Mouse (Mus musculus) limb, embryonic 12.5 days (tissue): ENCODE results near the gene Osbpl2. TPM values are rescaled to one million over a fixed set of nuclear protein-coding genes. Genes with fewer than 3 reads are reported as not detected.

Source experiments
- ATAC-seq: fragments of 200-750 bp; cut with Nextera tagmentation; 2 replicates; pipeline ENCODE4 v1.8.0; 2017; ENCODE audit warnings: low read depth, moderate TSS enrichment; ENCODE audit not compliant: insufficient number of reproducible peaks, insufficient read depth, low FRiP score, low TSS enrichment
- H3K27ac ChIP-seq: fragments of 300-500 bp; sonication (generic); 2 replicates; pipeline ENCODE4 v1.5.1; 2016; ENCODE audit warnings: mild to moderate bottlenecking, moderate library complexity
- H3K27me3 ChIP-seq: fragments of 300-500 bp; sonication (generic); 2 replicates; pipeline ENCODE4 v1.6.1; 2016; ENCODE audit warnings: mild to moderate bottlenecking, moderate library complexity
- H3K36me3 ChIP-seq: fragments of 300-500 bp; sonication (generic); 2 replicates; pipeline ENCODE4 v1.6.1; 2016; ENCODE audit warnings: mild to moderate bottlenecking, moderate library complexity
- H3K4me1 ChIP-seq: fragments of 300-500 bp; sonication (generic); replicated peaks from 2 replicates; pipeline ENCODE4 v1.6.1; 2016
- H3K4me2 ChIP-seq: fragments of 300-500 bp; sonication (generic); 2 replicates; pipeline ENCODE4 v1.6.1; 2016; ENCODE audit warnings: mild to moderate bottlenecking, moderate library complexity
- H3K4me3 ChIP-seq: fragments of 300-500 bp; sonication (generic); replicated peaks from 2 replicates; pipeline ENCODE4 v1.5.1; 2016; ENCODE audit warnings: mild to moderate bottlenecking
- H3K9ac ChIP-seq: fragments of 300-500 bp; sonication (generic); replicated peaks from 2 replicates; pipeline ENCODE4 v1.6.1; 2016; ENCODE audit warnings: mild to moderate bottlenecking, moderate library complexity
- H3K9me3 ChIP-seq: fragments of 300-500 bp; sonication (generic); 2 replicates; pipeline ENCODE4 v1.6.1; 2016; ENCODE audit warnings: mild to moderate bottlenecking, moderate library complexity
- WGBS: fragments of 180-500 bp; shearing (Covaris S2); methylation state at CpG from one replicate; pipeline ENCODE4 v1.1.7; 2016; 5-methylcytosine and 5-hydroxymethylcytosine counted together
- polyA plus RNA-seq: library from polyadenylated mRNA; unstranded; fragments of >200 nt; fragmentation: Nextera tagmentation; extraction: Ambion mirVana; gene quantifications from 2 replicates; pipeline ENCODE4 v1.2.1, GENCODE M21; 2016

Gene Osbpl2
- polyA plus RNA-seq, 1 experiment from 2014 or later = 33.0 TPM

DNA sequence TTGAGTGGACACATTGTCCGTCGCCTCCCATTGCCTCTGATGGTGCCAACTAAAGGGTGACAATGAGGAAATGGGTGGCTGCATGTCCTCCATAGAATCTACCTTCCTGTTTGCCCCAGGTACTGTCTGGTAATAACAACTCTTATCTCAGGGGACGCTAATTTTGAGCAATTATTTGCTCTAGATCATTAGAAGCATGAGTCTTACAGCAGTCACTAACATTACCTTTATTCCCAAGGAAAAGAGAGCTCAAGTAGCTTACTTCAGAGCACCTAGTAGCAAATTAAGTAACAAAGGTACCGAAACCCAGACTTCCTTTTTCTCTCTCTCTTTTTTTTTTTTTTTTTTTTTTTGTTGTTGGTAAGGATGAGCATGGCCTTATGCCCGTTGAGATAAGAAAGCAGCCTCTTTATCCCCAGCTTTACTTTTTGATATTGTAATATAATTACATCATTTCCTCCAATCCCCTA lies 1.2 kb downstream of the Osbpl2 start:
- peak overlapping the region; percentile 82 for H3K9ac ChIP-seq
- H3K4me3 ChIP-seq = peak overlapping the region; percentile 83
- H3K27me3 ChIP-seq = peaks cover 17% of the 10 kb centered on the region
- H3K9me3 ChIP-seq = no peaks in the 10 kb centered on the region
- ATAC-seq = no peak
- peaks cover 20% of the 10 kb centered on the region for H3K4me1 ChIP-seq
- H3K27ac ChIP-seq = no peak overlapping the region
- peak overlapping the region; percentile 87 for H3K4me2 ChIP-seq
- WGBS = 73% methylated on average over 5 of the region's 5 CpGs
- H3K36me3 ChIP-seq = peaks cover 8% of the 10 kb centered on the region; the same call in 1 of the 2 replicates

DNA sequence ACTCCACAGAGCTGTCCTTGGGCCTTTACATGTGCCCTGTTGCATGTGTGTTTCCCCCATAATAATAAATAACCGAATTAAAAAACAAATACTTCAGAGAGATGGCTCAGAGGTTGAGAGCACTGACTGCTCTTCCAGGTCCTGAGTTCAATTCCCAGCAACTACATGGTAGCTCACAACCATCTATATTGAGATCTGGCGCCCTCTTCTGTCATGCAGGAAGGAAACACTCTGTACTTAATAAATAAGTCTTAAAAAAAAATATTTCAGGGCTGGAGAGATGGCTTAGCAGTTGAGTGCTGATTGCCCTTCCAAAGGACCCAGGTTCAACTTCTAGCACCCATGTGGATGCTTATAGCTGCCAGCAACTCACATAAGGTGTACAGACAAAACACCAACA lies 5.1 kb downstream of the Osbpl2 start:
- H3K36me3 ChIP-seq = peaks cover 8% of the 10 kb centered on the region; the same call in 1 of the 2 replicates
- no peaks in the 10 kb centered on the region for H3K9me3 ChIP-seq
- no peak overlapping the region for H3K27ac ChIP-seq
- no peak overlapping the region for H3K9ac ChIP-seq
- no peaks in the 10 kb centered on the region for H3K27me3 ChIP-seq
- H3K4me1 ChIP-seq = peaks cover 34% of the 10 kb centered on the region
- H3K4me3 ChIP-seq = no peak overlapping the region
- ATAC-seq = no peak
- WGBS = 76% methylated on average over 2 of the region's 2 CpGs
- H3K4me2 ChIP-seq = no peak overlapping the region

DNA sequence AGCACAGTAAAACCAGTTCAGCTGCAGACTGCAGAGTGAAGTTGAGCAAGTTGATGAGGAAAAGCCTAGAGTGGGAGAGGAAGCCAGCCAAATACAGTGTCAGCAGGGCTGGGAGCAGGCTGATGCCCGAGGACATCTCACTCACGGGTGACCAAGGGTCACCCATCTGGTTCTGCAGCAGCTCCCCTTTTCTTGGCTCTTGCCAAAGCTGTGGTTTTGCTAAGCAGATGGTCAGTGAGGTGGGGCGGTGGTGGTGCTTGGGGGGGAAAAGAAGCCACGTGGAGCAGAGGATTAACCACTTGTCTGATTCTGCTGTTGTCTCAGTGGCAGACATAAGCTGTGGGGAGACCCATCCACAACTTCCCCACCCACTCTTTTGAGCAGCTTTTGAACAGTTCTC lies 7.1 kb downstream of the Osbpl2 start:
- H3K4me3 ChIP-seq = no peak overlapping the region
- no peak overlapping the region for H3K9ac ChIP-seq
- 19% methylated on average over 4 of the region's 4 CpGs for WGBS
- H3K27me3 ChIP-seq = no peaks in the 10 kb centered on the region
- peaks cover 8% of the 10 kb centered on the region; the same call in 1 of the 2 replicates for H3K36me3 ChIP-seq
- H3K4me2 ChIP-seq = no peak overlapping the region
- no peak overlapping the region for H3K27ac ChIP-seq
- ATAC-seq = no peak
- peaks cover 26% of the 10 kb centered on the region for H3K4me1 ChIP-seq
- H3K9me3 ChIP-seq = no peaks in the 10 kb centered on the region

DNA sequence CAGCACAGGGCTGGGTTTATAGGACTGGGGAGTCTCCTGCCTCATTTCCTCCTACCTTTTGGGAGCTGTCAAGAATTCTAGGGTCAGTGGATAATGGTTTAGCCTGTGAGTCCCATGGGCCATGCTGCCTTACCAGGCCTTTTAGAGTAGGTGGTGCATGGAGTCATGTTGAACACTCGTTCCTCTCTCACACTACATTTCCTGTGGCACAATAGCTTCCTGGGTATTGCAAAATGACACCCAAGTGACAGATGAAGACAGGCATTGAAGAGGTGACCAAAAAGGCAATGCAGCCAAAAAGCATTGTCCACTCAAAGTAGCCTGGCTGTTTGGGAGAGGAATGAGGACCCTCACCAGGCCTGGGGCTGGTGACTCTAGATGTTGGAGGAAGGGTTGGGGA lies 8.6 kb downstream of the Osbpl2 start:
- Histone ChIP-seq H3K4me1 (peaks cover 26% of the 10 kb centered on the region), H3K9ac (no peak overlapping the region), H3K27me3 (no peaks in the 10 kb centered on the region), H3K27ac (no peak overlapping the region), H3K36me3 (peaks cover 8% of the 10 kb centered on the region; the same call in 1 of the 2 replicates), H3K9me3 (no peaks in the 10 kb centered on the region), H3K4me2 (no peak overlapping the region), H3K4me3 (no peak overlapping the region)
- no peak for ATAC-seq
- WGBS = 65% methylated on average over 1 of the region's 1 CpGs

DNA sequence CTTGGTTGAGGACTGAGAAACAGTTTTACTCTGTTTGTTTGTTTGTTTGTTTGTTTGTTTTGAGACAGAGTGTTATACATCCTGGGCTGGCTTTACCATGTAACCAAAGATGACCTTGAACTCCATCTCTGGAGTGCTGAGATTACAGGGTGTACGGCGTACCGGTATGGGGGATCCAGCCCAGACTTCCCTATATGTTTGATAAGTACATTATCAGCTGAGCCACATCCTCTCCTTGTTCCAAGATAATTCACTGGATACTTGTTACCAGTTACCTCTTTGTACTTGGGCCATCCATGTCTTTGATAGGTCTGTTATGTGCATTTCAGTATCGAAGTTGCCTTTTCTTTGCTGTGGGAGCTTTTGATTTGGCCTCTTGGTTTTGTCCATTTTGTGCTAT lies 14.1 kb downstream of the Osbpl2 start:
- H3K9ac ChIP-seq = no peak overlapping the region
- H3K4me3 ChIP-seq = no peak overlapping the region
- no peak overlapping the region for H3K27ac ChIP-seq
- WGBS = 90% methylated on average over 4 of the region's 4 CpGs
- ATAC-seq = no peak
- no peaks in the 10 kb centered on the region for H3K27me3 ChIP-seq
- no peak overlapping the region for H3K4me2 ChIP-seq
- peaks cover 2% of the 10 kb centered on the region for H3K36me3 ChIP-seq
- no peaks in the 10 kb centered on the region for H3K9me3 ChIP-seq
- H3K4me1 ChIP-seq = no peaks in the 10 kb centered on the region

DNA sequence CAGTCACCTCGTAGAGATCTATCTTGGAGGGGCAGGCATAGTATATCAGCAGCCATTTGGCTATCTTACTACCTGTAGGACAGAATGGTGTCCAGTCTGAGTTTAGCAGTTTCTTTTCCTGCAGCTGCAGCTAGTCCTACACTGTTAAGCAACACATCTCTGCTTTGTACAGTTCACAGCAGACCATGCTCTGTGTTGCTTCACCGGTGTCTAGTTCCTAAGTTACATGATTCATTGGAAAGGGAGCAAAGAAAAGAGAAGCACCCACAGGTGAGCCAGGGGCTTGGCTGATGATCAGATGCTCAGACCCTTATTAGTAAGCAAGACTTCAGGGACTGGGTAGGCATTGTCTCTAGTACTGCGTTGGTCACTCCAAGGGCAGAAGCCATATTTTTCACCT lies 14.8 kb downstream of the Osbpl2 start:
- WGBS = 82% methylated on average over 3 of the region's 3 CpGs
- Histone ChIP-seq H3K4me3 (no peak overlapping the region), H3K4me2 (no peak overlapping the region), H3K9me3 (no peaks in the 10 kb centered on the region), H3K27ac (no peak overlapping the region), H3K36me3 (peaks cover 7% of the 10 kb centered on the region), H3K4me1 (no peaks in the 10 kb centered on the region), H3K27me3 (no peaks in the 10 kb centered on the region), H3K9ac (no peak overlapping the region)
- no peak for ATAC-seq

DNA sequence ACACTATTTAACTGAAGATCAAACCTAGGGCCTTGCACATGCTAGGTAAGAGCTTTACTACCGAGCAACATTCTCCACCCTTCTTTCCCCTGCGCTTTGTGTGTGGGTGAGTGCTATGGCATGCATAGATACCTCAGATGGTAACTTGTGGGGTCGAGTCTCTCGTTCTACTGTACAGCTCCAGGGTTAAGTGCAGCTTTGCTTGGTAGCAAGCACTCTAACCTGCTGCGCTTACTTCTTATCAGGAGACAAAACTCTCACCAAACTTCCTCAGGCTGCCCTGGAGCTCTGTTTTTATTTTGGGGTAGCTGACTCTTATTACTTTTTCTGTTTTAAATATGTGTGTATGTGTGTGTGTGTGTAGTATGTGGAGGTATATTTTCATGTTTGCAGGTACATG lies 16.3 kb downstream of the Osbpl2 start:
- Histone ChIP-seq H3K4me2 (no peak overlapping the region), H3K27ac (no peak overlapping the region), H3K9ac (no peak overlapping the region), H3K4me3 (no peak overlapping the region), H3K36me3 (peaks cover 14% of the 10 kb centered on the region), H3K27me3 (no peaks in the 10 kb centered on the region), H3K4me1 (no peaks in the 10 kb centered on the region), H3K9me3 (no peaks in the 10 kb centered on the region)
- WGBS = 81% methylated on average over 5 of the region's 5 CpGs
- ATAC-seq = no peak

DNA sequence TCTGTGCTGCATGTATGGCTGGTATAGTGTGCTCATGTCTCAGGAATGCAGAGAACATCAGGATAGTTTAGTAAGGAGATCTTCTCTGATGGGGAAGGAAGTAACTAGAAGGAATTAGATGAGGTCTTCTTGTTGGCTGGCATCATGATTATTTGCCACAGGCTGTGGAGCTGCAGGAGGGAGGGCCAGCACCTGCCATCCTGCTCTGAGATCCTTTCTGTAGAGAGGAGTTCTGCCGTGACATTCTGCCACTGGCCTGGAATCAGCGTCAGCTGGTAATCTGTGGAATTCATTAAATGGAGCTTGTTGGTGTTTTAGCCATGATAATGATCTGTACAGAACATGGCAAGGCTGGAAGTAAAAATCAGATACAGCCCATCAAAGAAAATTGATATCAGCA lies 27.0 kb downstream of the Osbpl2 start:
- WGBS = 88% methylated on average over 2 of the region's 2 CpGs
- Histone ChIP-seq H3K27me3 (no peaks in the 10 kb centered on the region), H3K4me1 (no peaks in the 10 kb centered on the region), H3K4me2 (no peak overlapping the region), H3K9me3 (no peaks in the 10 kb centered on the region), H3K27ac (no peak overlapping the region), H3K36me3 (peaks cover 79% of the 10 kb centered on the region), H3K9ac (no peak overlapping the region), H3K4me3 (no peak overlapping the region)
- ATAC-seq = no peak

DNA sequence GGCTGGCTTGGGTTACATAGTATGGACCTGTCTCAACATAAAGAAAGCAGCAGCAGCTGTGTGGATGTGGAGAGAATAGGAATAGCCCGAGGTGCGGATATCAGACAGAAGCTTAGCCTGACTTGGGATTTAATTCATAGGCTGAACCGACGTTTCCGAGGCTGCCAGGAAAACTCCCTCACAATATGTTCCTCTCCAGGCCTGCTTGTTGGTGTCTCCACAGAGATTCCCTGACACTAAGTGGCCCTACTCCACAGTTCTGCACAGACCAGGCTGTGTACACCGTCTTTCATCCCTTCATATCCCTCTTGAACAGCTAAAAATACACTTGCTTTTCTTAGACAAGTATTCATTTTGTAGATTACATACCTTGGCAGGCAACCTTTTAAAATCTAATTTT lies 28.3 kb downstream of the Osbpl2 start:
- peaks cover 77% of the 10 kb centered on the region for H3K36me3 ChIP-seq
- no peak overlapping the region for H3K9ac ChIP-seq
- no peaks in the 10 kb centered on the region for H3K27me3 ChIP-seq
- no peak overlapping the region for H3K4me2 ChIP-seq
- H3K27ac ChIP-seq = no peak overlapping the region
- H3K9me3 ChIP-seq = no peaks in the 10 kb centered on the region
- 89% methylated on average over 6 of the region's 6 CpGs for WGBS
- no peak overlapping the region for H3K4me3 ChIP-seq
- no peak for ATAC-seq
- no peaks in the 10 kb centered on the region for H3K4me1 ChIP-seq

DNA sequence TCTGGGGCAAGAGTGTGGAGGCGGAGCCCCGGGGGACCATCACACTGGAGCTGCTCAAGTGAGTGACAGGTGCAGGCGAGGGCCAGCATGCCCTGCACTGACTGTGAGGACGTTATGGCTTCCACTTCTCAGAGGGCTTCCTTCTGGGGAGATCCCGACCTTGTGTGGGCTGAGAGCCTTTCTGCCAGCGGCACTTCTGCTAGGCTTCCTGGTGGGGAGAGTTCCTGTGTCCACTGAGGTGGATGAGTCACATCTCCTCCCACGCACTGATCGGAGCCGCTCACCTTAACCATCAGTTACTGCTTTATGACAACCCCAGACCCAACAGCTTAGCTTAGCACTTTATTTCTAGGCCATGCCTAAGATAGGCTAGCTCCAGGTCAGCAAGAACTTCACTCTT lies 29.4 kb downstream of the Osbpl2 start:
- H3K9ac ChIP-seq = no peak overlapping the region
- no peaks in the 10 kb centered on the region for H3K9me3 ChIP-seq
- H3K27me3 ChIP-seq = no peaks in the 10 kb centered on the region
- no peak for ATAC-seq
- H3K27ac ChIP-seq = no peak overlapping the region
- H3K4me3 ChIP-seq = no peak overlapping the region
- H3K4me1 ChIP-seq = no peaks in the 10 kb centered on the region
- H3K36me3 ChIP-seq = peaks cover 86% of the 10 kb centered on the region
- H3K4me2 ChIP-seq = no peak overlapping the region
- 83% methylated on average over 9 of the region's 9 CpGs for WGBS

DNA sequence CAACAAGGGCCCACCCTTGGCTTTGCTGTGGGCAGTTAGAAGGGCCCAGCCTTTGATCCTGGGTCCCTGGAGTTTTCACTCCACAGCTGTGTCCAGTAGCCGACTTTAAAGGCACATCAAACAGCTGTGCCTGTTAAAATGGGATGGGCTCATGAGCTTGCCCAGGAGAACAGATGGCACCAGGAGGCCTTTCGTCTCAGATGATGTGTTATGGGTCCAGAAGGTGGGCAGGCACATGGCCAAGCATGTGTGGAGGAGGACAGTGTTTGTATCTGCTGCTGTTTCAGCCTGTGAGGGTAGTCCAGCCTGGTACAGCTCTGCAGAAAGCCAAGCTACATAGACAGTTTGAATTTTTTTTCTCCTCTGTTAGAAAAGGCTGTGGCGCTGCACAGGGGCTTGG lies 35.7 kb downstream of the Osbpl2 start:
- WGBS = 40% methylated on average over 3 of the region's 3 CpGs
- Histone ChIP-seq H3K4me1 (no peaks in the 10 kb centered on the region), H3K27me3 (no peaks in the 10 kb centered on the region), H3K9me3 (no peaks in the 10 kb centered on the region), H3K36me3 (peaks cover 79% of the 10 kb centered on the region), H3K27ac (no peak overlapping the region), H3K9ac (no peak overlapping the region), H3K4me2 (no peak overlapping the region), H3K4me3 (no peak overlapping the region)
- ATAC-seq = no peak

DNA sequence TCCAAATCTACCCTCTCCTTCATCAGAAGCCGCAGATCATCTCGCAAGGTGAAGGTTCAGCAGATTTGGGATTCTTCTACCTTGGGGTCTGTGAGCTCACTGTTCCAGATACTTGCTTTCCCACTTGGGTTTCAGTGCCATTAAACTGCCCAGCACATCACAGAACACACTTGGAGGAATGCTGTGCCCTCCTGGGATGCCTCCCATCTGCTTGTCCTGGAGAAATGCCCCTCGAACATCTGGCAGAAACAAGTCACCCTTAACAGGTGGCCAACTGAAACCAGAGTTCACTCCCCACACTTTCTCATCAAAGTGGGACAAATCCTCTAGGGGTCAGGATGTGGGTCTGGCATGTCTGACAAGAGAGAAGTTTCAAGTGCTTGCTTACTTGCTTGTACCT lies 39.5 kb downstream of the Osbpl2 start:
- H3K4me3 ChIP-seq = no peak overlapping the region
- no peak overlapping the region for H3K9ac ChIP-seq
- H3K27me3 ChIP-seq = no peaks in the 10 kb centered on the region
- no peaks in the 10 kb centered on the region for H3K9me3 ChIP-seq
- peaks cover 80% of the 10 kb centered on the region for H3K36me3 ChIP-seq
- 83% methylated on average over 3 of the region's 3 CpGs for WGBS
- no peak overlapping the region for H3K27ac ChIP-seq
- H3K4me2 ChIP-seq = no peak overlapping the region
- no peak for ATAC-seq
- H3K4me1 ChIP-seq = no peaks in the 10 kb centered on the region
